In genomic region chr2:74391064-74391463, GRCm38 (mm10) we compare ENCODE assay signal across 25 mouse cellular contexts.
DNase-seq lines count a peak whose midpoint lies in the region; ATAC-seq and TF ChIP-seq lines count a peak whose summit lies in the region.
"Had no signal": no experiment of that assay in that cellular context is flagged by ENCODE, and none has a peak within 500 bp of the region (broad histone marks: within the 10 kb centered on the region; RNA-seq: fewer than 3 reads in every experiment).

No protein-coding gene starts in this region.

- TF ChIP-seq CTCF in midbrain, postnatal 0 days (IDR thresholded peaks at IDR 0.05) = no peak

- no peak for ATAC-seq in midbrain, postnatal 0 days (ENCODE audit: low FRiP score)
- ATAC-seq: activated CD4-positive, CD25-positive, alpha-beta regulatory T cell, adult 4 months; forebrain, embryonic 13.5 days; forebrain, embryonic 16.5 days had no signal

- H3K9me3 ChIP-seq in midbrain, postnatal 0 days (ENCODE audit: low read length) = no peaks in the 10 kb centered on the region
- H3K9me3 ChIP-seq: forebrain, embryonic 10.5 days; forebrain, embryonic 13.5 days; heart, embryonic 10.5 days; heart, embryonic 13.5 days had no signal

- no peak overlapping the region for H3K27ac ChIP-seq in midbrain, postnatal 0 days (ENCODE audit: low read depth, low read length)
- H3K27ac ChIP-seq: forebrain, embryonic 10.5 days; forebrain, embryonic 13.5 days; heart, adult 2 months; heart, embryonic 10.5 days; heart, embryonic 13.5 days; hindbrain, embryonic 14.5 days had no signal

- H3K4me2 ChIP-seq in midbrain, postnatal 0 days (ENCODE audit: low read depth, low read length, poor library complexity, severe bottlenecking) = no peak overlapping the region
- H3K4me2 ChIP-seq: forebrain, embryonic 13.5 days; heart, embryonic 13.5 days; hindbrain, embryonic 14.5 days had no signal

- DNase-seq in heart, adult 11 months = peak; percentile 79
- no peak for DNase-seq in heart, adult 18-20 months
- peak; percentile 12 to 39 for DNase-seq in lung, adult 18-20 months
- no peak for DNase-seq in lung, postnatal 4 days
- peak; percentile 4 for DNase-seq in gonadal fat pad, adult 2 months (ENCODE audit: low read depth)
- DNase-seq in lung, postnatal 25 days (ENCODE audit: low spot score) = peak; percentile 39
- no peak for DNase-seq in midbrain, postnatal 0 days (ENCODE audit: low spot score)
- DNase-seq in layer of hippocampus, adult 9-10 months (ENCODE audit: low spot score) = no peak
- DNase-seq: adrenal gland, adult 8-10 months; adrenal gland, postnatal 25 days; cerebellum, adult 11-12 months; cerebellum, adult 8-10 months; cerebellum, postnatal 10 days; gastrocnemius, postnatal 10 days; gastrocnemius, postnatal 36 days; heart, adult 2 months; heart, postnatal 14 days; heart, postnatal 4 days had no signal

- WGBS in midbrain, postnatal 0 days = 92% methylated on average over 4 of the region's 4 CpGs

- H3K9ac ChIP-seq in midbrain, postnatal 0 days (replicated peaks; ENCODE audit: low read length, poor library complexity, severe bottlenecking) = no peak overlapping the region
- H3K9ac ChIP-seq: forebrain, embryonic 13.5 days; heart, embryonic 13.5 days; hindbrain, embryonic 14.5 days had no signal

- no peaks in the 10 kb centered on the region for H3K27me3 ChIP-seq in midbrain, postnatal 0 days (ENCODE audit: insufficient read depth, low read length)
- H3K27me3 ChIP-seq: forebrain, embryonic 13.5 days; heart, embryonic 13.5 days had no signal

- H3K4me1 ChIP-seq in midbrain, postnatal 0 days (ENCODE audit: insufficient read depth, low read length) = no peaks in the 10 kb centered on the region
- H3K4me1 ChIP-seq: forebrain, embryonic 10.5 days; forebrain, embryonic 13.5 days; heart, embryonic 10.5 days had no signal

- H3K36me3 ChIP-seq in midbrain, postnatal 0 days (ENCODE audit: insufficient read depth, low read length) = no peaks in the 10 kb centered on the region
- H3K36me3 ChIP-seq: forebrain, embryonic 10.5 days; heart, embryonic 10.5 days; heart, embryonic 13.5 days had no signal

- no peak overlapping the region for H3K4me3 ChIP-seq in midbrain, postnatal 0 days (ENCODE audit: low read depth, low read length)
- H3K4me3 ChIP-seq: forebrain, embryonic 10.5 days; forebrain, embryonic 13.5 days; heart, adult 2 months; heart, embryonic 10.5 days; heart, embryonic 13.5 days had no signal

Comparison
In these comparisons a context has a peak if more than half of its experiments do, and no peak if none do; other contexts are left out.
1. DNase-seq: peak in heart, adult 11 months (single experiment), lung, adult 18-20 months (2 of 2), gonadal fat pad, adult 2 months (single experiment) and lung, postnatal 25 days (single experiment); none in heart, adult 18-20 months (0 of 2), lung, postnatal 4 days (0 of 2), midbrain, postnatal 0 days (single experiment) and layer of hippocampus, adult 9-10 months (single experiment).